Mouse (Mus musculus) neutrophil, adult 5-6 weeks (primary cell): ENCODE data around the gene Nfix. TPM values are rescaled to one million over a fixed set of nuclear protein-coding genes. Genes with fewer than 3 reads are reported as not detected.

Experiments used
- total RNA-seq: library from RNA; stranded (forward); fragments of 200-1000 nt; gene quantifications from 2 replicates; pipeline ENCODE4 v1.2.3, GENCODE M21; 2017

The Nfix gene
- total RNA-seq, 1 experiment from 2014 or later = 1.7 TPM

Other genes with a start within 250 kb of the Nfix start
- 115 and 124 TPM in 2 replicates for gene Ier2, start 137.5 kb downstream of the Nfix start, total RNA-seq
- 83.2 and 89.7 TPM in 2 replicates for gene Trmt1, start 114.0 kb downstream of the Nfix start, total RNA-seq
- gene Nacc1, start 112.5 kb downstream of the Nfix start, total RNA-seq = 30.2 and 33.9 TPM in 2 replicates
- gene Lyl1, start 98.9 kb downstream of the Nfix start, total RNA-seq = 54.5 and 59.7 TPM in 2 replicates
- gene G430095P16Rik, start 77.3 kb downstream of the Nfix start, total RNA-seq = 0.61 and 3.4 TPM in 2 replicates
- gene Dand5, start 22.5 kb upstream of the Nfix start, total RNA-seq = 4.5 and 5.5 TPM in 2 replicates
- gene Gadd45gip1, start 31.2 kb upstream of the Nfix start, total RNA-seq = 14.1 and 16.7 TPM in 2 replicates
- gene Rad23a, start 40.3 kb upstream of the Nfix start, total RNA-seq = 46.6 and 57.8 TPM in 2 replicates
- gene Calr, start 46.6 kb upstream of the Nfix start, total RNA-seq = 690 and 751 TPM in 2 replicates
- gene Farsa, start 56.6 kb upstream of the Nfix start, total RNA-seq = 50.7 and 56.2 TPM in 2 replicates
- gene Syce2, start 71.8 kb upstream of the Nfix start, total RNA-seq = 4.4 and 5.5 TPM in 2 replicates
- 21.0 and 21.5 TPM in 2 replicates for gene Gcdh, start 93.6 kb upstream of the Nfix start, total RNA-seq
- gene Klf1, start 101.6 kb upstream of the Nfix start, total RNA-seq = not detected in 2 replicates
- 31.7 and 34.7 TPM in 2 replicates for gene Dnase2a, start 108.2 kb upstream of the Nfix start, total RNA-seq
- 0.12 and 0.23 TPM in 2 replicates for gene Mast1, start 137.0 kb upstream of the Nfix start, total RNA-seq
- gene Rtbdn, start 146.6 kb upstream of the Nfix start, total RNA-seq = not detected in 2 replicates
- not detected in 2 replicates for gene Gm49661, start 169.1 kb upstream of the Nfix start, total RNA-seq
- 92.5 and 96.9 TPM in 2 replicates for gene Prdx2, start 169.2 kb upstream of the Nfix start, total RNA-seq
- gene Rnaseh2a, start 169.4 kb upstream of the Nfix start, total RNA-seq = 26.5 and 36.0 TPM in 2 replicates
- 867 and 1,013 TPM in 2 replicates for gene Junb, start 178.4 kb upstream of the Nfix start, total RNA-seq
- gene Hook2, start 190.3 kb upstream of the Nfix start, total RNA-seq = 8.6 and 12.0 TPM in 2 replicates
- gene Best2, start 214.2 kb upstream of the Nfix start, total RNA-seq = not detected in 2 replicates
- gene Asna1, start 224.9 kb upstream of the Nfix start, total RNA-seq = 38.9 and 43.1 TPM in 2 replicates
- 124 and 193 TPM in 2 replicates for gene Trir, start 226.5 kb upstream of the Nfix start, total RNA-seq
- gene Tnpo2, start 236.6 kb upstream of the Nfix start, total RNA-seq = 16.9 TPM in 2 replicates